Mouse (Mus musculus) spleen, adult 2 months (tissue): ENCODE results near the gene Gm43302.
"Not testable (repeated sequence)": the region's sequence is repeated elsewhere in the genome, so short reads cannot be mapped to it uniquely, and the experiment has no call there.

Experiments used
- CTCF ChIP-seq: fragments of 200-500 bp; IDR thresholded peaks from 2 replicates; pipeline ENCODE4 v1.5.1; 2011; ENCODE audit warnings: mild to moderate bottlenecking, inconsistent platforms; ENCODE audit not compliant: insufficient read depth, insufficient read length, insufficient replicate concordance; ENCODE audit errors: extremely low read depth
- POLR2A ChIP-seq: fragments of 200-500 bp; IDR thresholded peaks from 2 replicates; pipeline ENCODE4 v1.6.1; 2011; ENCODE audit warnings: low read depth, low read length, inconsistent platforms

DNA sequence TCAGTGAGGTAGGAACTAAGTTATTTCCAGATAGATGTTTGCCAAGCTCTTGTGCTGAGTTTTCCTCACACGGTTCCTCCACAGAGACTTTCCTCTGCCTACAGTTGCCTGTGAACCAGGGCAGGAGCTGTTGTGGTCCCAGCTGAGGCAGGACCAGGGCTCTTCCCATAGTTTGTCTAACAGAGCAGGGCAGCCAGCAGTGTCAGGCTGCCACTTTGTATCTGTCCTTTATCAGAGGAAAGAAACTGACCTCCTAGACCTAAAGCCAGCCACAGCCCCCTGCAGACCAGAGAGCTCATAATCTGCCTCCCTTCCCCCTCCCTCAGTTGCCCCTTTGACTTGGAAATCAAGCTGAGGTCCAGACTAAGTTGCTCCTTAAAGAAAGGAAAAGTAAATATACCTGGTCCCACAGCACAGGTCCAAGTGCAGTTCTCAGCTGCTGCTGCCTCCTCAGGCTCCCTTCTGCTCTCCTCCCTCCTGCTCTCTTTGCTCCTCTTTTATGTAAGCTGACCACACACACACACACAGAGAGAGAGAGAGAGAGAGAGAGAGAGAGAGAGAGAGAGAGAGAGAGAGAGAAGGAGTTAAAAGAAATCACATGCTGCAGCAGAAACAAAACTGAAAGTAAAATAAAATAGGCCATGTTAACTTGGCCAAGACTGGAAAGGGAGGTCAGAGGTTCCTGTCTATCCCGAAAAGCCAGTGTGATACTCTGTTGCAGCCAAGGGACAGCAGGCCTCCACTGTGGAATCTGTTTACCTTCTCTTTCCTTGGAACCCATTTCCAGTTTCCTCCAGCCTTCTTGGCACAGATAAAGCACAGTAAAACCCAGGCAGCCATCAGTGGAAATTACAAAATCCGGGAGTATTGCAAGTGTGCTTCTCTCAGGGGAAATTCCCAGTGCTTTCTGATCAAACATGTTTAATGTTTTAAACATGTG is at the start of gene Gm43302, which contains the start of gene Gbp6:
- not testable (repeated sequence) for TF ChIP-seq POLR2A, CTCF
